Comparison of ENCODE assay signal across 20 mouse cellular contexts in genomic region chr16:58532511-58532910, GRCm38 (mm10). TPM values are rescaled to one million over a fixed set of nuclear protein-coding genes. Genes with fewer than 3 reads are reported as not detected.
DNase-seq lines count a peak whose midpoint lies in the region; ATAC-seq and TF ChIP-seq lines count a peak whose summit lies in the region.
"Had no signal": no experiment of that assay in that cellular context is flagged by ENCODE, and none has a peak within 500 bp of the region (broad histone marks: within the 10 kb centered on the region; RNA-seq: fewer than 3 reads in every experiment).

No protein-coding gene starts in this region.

- intact Hi-C loops in left cerebral cortex, postnatal 25 days (cut with DNase I): no loop called here

- DNase-seq in hindbrain, embryonic 11.5 days (ENCODE audit: low spot score): no peak
- no peak for DNase-seq in hindbrain, embryonic 10.5 days (ENCODE audit: low spot score)
- DNase-seq in liver, postnatal 0 days: no peak
- DNase-seq in ZHBTc4 (ENCODE audit: low read depth, low spot score): peak; percentile 56
- no peak for DNase-seq in left cerebral cortex, postnatal 25 days (ENCODE audit: low spot score in 2 of 2)
- DNase-seq: adrenal gland, postnatal 14 days; cerebellum, adult 2 months; gastrocnemius, postnatal 14 days; heart, adult 2 months; kidney, adult 9 months; lung, postnatal 14 days; right cerebral cortex, adult 18-20 months; thymus, adult 18-20 months had no signal

- no peak for TF ChIP-seq EP300 in liver, postnatal 0 days (IDR thresholded peaks at IDR 0.05; ENCODE audit: low read depth)

- H3K9me3 ChIP-seq in hindbrain, embryonic 11.5 days (ENCODE audit: control insufficient read depth, low read length): no peaks in the 10 kb centered on the region
- H3K9me3 ChIP-seq in hindbrain, embryonic 10.5 days: no peaks in the 10 kb centered on the region
- no peaks in the 10 kb centered on the region for H3K9me3 ChIP-seq in liver, embryonic 12.5 days (replicated peaks)
- no peaks in the 10 kb centered on the region for H3K9me3 ChIP-seq in liver, postnatal 0 days (ENCODE audit: low read length)
- no peaks in the 10 kb centered on the region for H3K9me3 ChIP-seq in midbrain, embryonic 13.5 days
- H3K9me3 ChIP-seq in heart, embryonic 12.5 days (replicated peaks): no peaks in the 10 kb centered on the region
- H3K9me3 ChIP-seq: embryonic facial prominence, embryonic 15.5 days; forebrain, embryonic 13.5 days; hindbrain, embryonic 15.5 days; limb, embryonic 10.5 days had no signal

- H3K27me3 ChIP-seq in hindbrain, embryonic 11.5 days (ENCODE audit: control insufficient read depth, insufficient read depth, low read length): no peaks in the 10 kb centered on the region
- H3K27me3 ChIP-seq in hindbrain, embryonic 10.5 days (ENCODE audit: insufficient read depth, poor library complexity, severe bottlenecking): no peaks in the 10 kb centered on the region
- H3K27me3 ChIP-seq in liver, embryonic 12.5 days (replicated peaks): no peaks in the 10 kb centered on the region
- no peaks in the 10 kb centered on the region for H3K27me3 ChIP-seq in liver, postnatal 0 days (ENCODE audit: insufficient read depth, low read length)
- H3K27me3 ChIP-seq in midbrain, embryonic 13.5 days: no peaks in the 10 kb centered on the region
- H3K27me3 ChIP-seq in heart, embryonic 12.5 days (replicated peaks): no peaks in the 10 kb centered on the region
- H3K27me3 ChIP-seq: embryonic facial prominence, embryonic 15.5 days; forebrain, embryonic 13.5 days; hindbrain, embryonic 15.5 days had no signal

- ATAC-seq in hindbrain, embryonic 11.5 days (ENCODE audit: low FRiP score): peak; percentile 57
- no peak for ATAC-seq in liver, embryonic 12.5 days
- ATAC-seq in liver, postnatal 0 days: no peak
- ATAC-seq in midbrain, embryonic 13.5 days: peak; percentile 85
- no peak for ATAC-seq in heart, embryonic 12.5 days (ENCODE audit: insufficient number of reproducible peaks, low FRiP score)
- ATAC-seq: forebrain, embryonic 13.5 days had no signal

- H3K9ac ChIP-seq in hindbrain, embryonic 11.5 days (ENCODE audit: low read depth, low read length): no peak overlapping the region
- H3K9ac ChIP-seq in liver, embryonic 12.5 days: no peak overlapping the region
- H3K9ac ChIP-seq in liver, postnatal 0 days (replicated peaks): no peak overlapping the region
- H3K9ac ChIP-seq in midbrain, embryonic 13.5 days (replicated peaks): no peak overlapping the region
- H3K9ac ChIP-seq in heart, embryonic 12.5 days: no peak overlapping the region
- H3K9ac ChIP-seq: embryonic facial prominence, embryonic 15.5 days; forebrain, embryonic 13.5 days; hindbrain, embryonic 15.5 days had no signal

- no peak overlapping the region for H3K4me2 ChIP-seq in hindbrain, embryonic 11.5 days (replicated peaks; ENCODE audit: low read depth, low read length)
- no peak overlapping the region for H3K4me2 ChIP-seq in liver, embryonic 12.5 days
- no peak overlapping the region for H3K4me2 ChIP-seq in liver, postnatal 0 days (ENCODE audit: low read depth, low read length)
- H3K4me2 ChIP-seq in midbrain, embryonic 13.5 days (replicated peaks): no peak overlapping the region
- H3K4me2 ChIP-seq in heart, embryonic 12.5 days: no peak overlapping the region
- H3K4me2 ChIP-seq: embryonic facial prominence, embryonic 15.5 days; forebrain, embryonic 13.5 days; hindbrain, embryonic 15.5 days had no signal

- no peaks in the 10 kb centered on the region for H3K36me3 ChIP-seq in hindbrain, embryonic 11.5 days (ENCODE audit: control insufficient read depth, insufficient read depth, low read length)
- H3K36me3 ChIP-seq in hindbrain, embryonic 10.5 days: no peaks in the 10 kb centered on the region
- no peaks in the 10 kb centered on the region for H3K36me3 ChIP-seq in liver, embryonic 12.5 days
- H3K36me3 ChIP-seq in liver, postnatal 0 days (replicated peaks; ENCODE audit: insufficient read depth, low read length): no peaks in the 10 kb centered on the region
- no peaks in the 10 kb centered on the region for H3K36me3 ChIP-seq in midbrain, embryonic 13.5 days
- no peaks in the 10 kb centered on the region for H3K36me3 ChIP-seq in heart, embryonic 12.5 days
- H3K36me3 ChIP-seq: embryonic facial prominence, embryonic 15.5 days; hindbrain, embryonic 15.5 days; limb, embryonic 10.5 days had no signal

- H3K4me3 ChIP-seq in hindbrain, embryonic 11.5 days (ENCODE audit: low read depth, low read length): no peak overlapping the region
- H3K4me3 ChIP-seq in hindbrain, embryonic 10.5 days: no peak overlapping the region
- no peak overlapping the region for H3K4me3 ChIP-seq in liver, embryonic 12.5 days
- no peak overlapping the region for H3K4me3 ChIP-seq in liver, postnatal 0 days (ENCODE audit: low read depth, low read length)
- no peak overlapping the region for H3K4me3 ChIP-seq in midbrain, embryonic 13.5 days (replicated peaks)
- H3K4me3 ChIP-seq in heart, embryonic 12.5 days: no peak overlapping the region
- H3K4me3 ChIP-seq: embryonic facial prominence, embryonic 15.5 days; forebrain, embryonic 13.5 days; heart, adult 2 months; hindbrain, embryonic 15.5 days; limb, embryonic 10.5 days had no signal

- no peak for TF ChIP-seq CTCF in liver, postnatal 0 days (IDR thresholded peaks at IDR 0.05; ENCODE audit: low read depth)

- WGBS in hindbrain, embryonic 11.5 days: 51% methylated on average over 3 of the region's 3 CpGs
- 43% methylated on average over 3 of the region's 3 CpGs for WGBS in hindbrain, embryonic 10.5 days
- 70% methylated on average over 3 of the region's 3 CpGs for WGBS in liver, embryonic 12.5 days (ENCODE audit: insufficient replicate concordance)
- WGBS in liver, postnatal 0 days (ENCODE audit: insufficient replicate concordance): 76% methylated on average over 3 of the region's 3 CpGs
- WGBS in midbrain, embryonic 13.5 days: 16% methylated on average over 3 of the region's 3 CpGs
- 73% methylated on average over 3 of the region's 3 CpGs for WGBS in heart, embryonic 12.5 days

- H3K27ac ChIP-seq in hindbrain, embryonic 11.5 days (ENCODE audit: low read depth, low read length): no peak overlapping the region
- no peak overlapping the region for H3K27ac ChIP-seq in hindbrain, embryonic 10.5 days
- peak overlapping the region; percentile 77 for H3K27ac ChIP-seq in liver, embryonic 12.5 days
- H3K27ac ChIP-seq in liver, postnatal 0 days (ENCODE audit: low read depth): no peak overlapping the region
- H3K27ac ChIP-seq in midbrain, embryonic 13.5 days: no peak overlapping the region
- no peak overlapping the region for H3K27ac ChIP-seq in heart, embryonic 12.5 days (ENCODE audit: poor library complexity, severe bottlenecking)
- H3K27ac ChIP-seq: embryonic facial prominence, embryonic 15.5 days; forebrain, embryonic 13.5 days; heart, adult 2 months; hindbrain, embryonic 15.5 days; limb, embryonic 10.5 days had no signal

- H3K4me1 ChIP-seq in hindbrain, embryonic 11.5 days (replicated peaks; ENCODE audit: control insufficient read depth, insufficient read depth, low read length): no peaks in the 10 kb centered on the region
- H3K4me1 ChIP-seq in hindbrain, embryonic 10.5 days (replicated peaks): peaks cover 7% of the 10 kb centered on the region; the same call in 1 of the 2 replicates
- H3K4me1 ChIP-seq in liver, embryonic 12.5 days: peaks cover 56% of the 10 kb centered on the region
- peaks cover 27% of the 10 kb centered on the region for H3K4me1 ChIP-seq in liver, postnatal 0 days (ENCODE audit: insufficient read depth)
- H3K4me1 ChIP-seq in midbrain, embryonic 13.5 days (replicated peaks): peaks cover 6% of the 10 kb centered on the region
- 0 out of 2 replicates have a peak, but pooled peaks cover 4% of the 10 kb centered on the region for H3K4me1 ChIP-seq in heart, embryonic 12.5 days (replicated peaks)
- H3K4me1 ChIP-seq: embryonic facial prominence, embryonic 15.5 days; forebrain, embryonic 13.5 days; hindbrain, embryonic 15.5 days had no signal

RNA-seq across cellular contexts. Expression of gene St3gal6, which starts 8.5 kb away (rescaled TPM):
- polyA plus RNA-seq in hindbrain, embryonic 11.5 days (2014; fragmentation: Nextera tagmentation; extraction: Ambion mirVana): 8.0 and 9.8 TPM in 2 replicates
- 8.7 and 10.2 TPM in 2 replicates for polyA plus RNA-seq in hindbrain, embryonic 10.5 days (2016; fragmentation: Nextera tagmentation; extraction: Ambion mirVana)
- polyA plus RNA-seq in liver, embryonic 12.5 days (2016; fragmentation: Nextera tagmentation; extraction: Ambion mirVana): 60.1 TPM in 2 replicates
- polyA plus RNA-seq in liver, postnatal 0 days (2015; fragmentation: Nextera tagmentation; extraction: Ambion mirVana): 11.8 and 16.8 TPM in 2 replicates
- 8.3 and 9.9 TPM in 2 replicates for polyA plus RNA-seq in midbrain, embryonic 13.5 days (2015; fragmentation: Nextera tagmentation; extraction: Ambion mirVana)
- total RNA-seq in left cerebral cortex, postnatal 25 days (2021): 10 to 100 TPM; 20.5 to 20.6 TPM
- polyA plus RNA-seq in heart, embryonic 12.5 days (2016; fragmentation: Nextera tagmentation; extraction: Ambion mirVana): 15.9 and 18.2 TPM in 2 replicates

Comparison
In these comparisons a context has a peak if more than half of its experiments do, and no peak if none do; other contexts are left out.
1. ATAC-seq: peak in hindbrain, embryonic 11.5 days (single experiment) and midbrain, embryonic 13.5 days (single experiment); none in liver, embryonic 12.5 days (single experiment), liver, postnatal 0 days (single experiment) and heart, embryonic 12.5 days (single experiment).